Mouse (Mus musculus) myocyte (in vitro differentiated cells): Measurements from ENCODE around the gene Golt1a. TPM values are rescaled to one million over a fixed set of nuclear protein-coding genes. Genes with fewer than 3 reads are reported as not detected.
A peak's percentile ranks its signal among the peaks of the same experiment; 100 is the strongest.

Experiments used
- H3K27me3 ChIP-seq: one replicate; pipeline ENCODE4 v1.6.1; 2011; ENCODE audit not compliant: control insufficient read depth, insufficient read depth, insufficient read length
- H3K36me3 ChIP-seq: one replicate; pipeline ENCODE4 v1.6.1; 2011; ENCODE audit not compliant: control insufficient read depth, insufficient read depth
- H3K4me2 ChIP-seq: one replicate; pipeline ENCODE4 v1.6.1; 2011; ENCODE audit warnings: low read depth, control low read depth
- H3K4me3 ChIP-seq: one replicate; pipeline ENCODE4 v1.5.1; 2011; ENCODE audit warnings: mild to moderate bottlenecking, control low read depth, moderate library complexity
- H3K79me2 ChIP-seq: one replicate; pipeline ENCODE4 v1.6.1; 2011; ENCODE audit not compliant: control insufficient read depth, insufficient read depth
- H3ac ChIP-seq: one replicate; pipeline ENCODE4 v1.6.1; 2011; ENCODE audit not compliant: control insufficient read depth, insufficient read length
- CEBPB ChIP-seq: IDR thresholded peaks from 2 replicates; pipeline ENCODE4 v1.6.1; 2011; ENCODE audit warnings: mild to moderate bottlenecking, moderate library complexity; ENCODE audit not compliant: poor library complexity, insufficient read depth, severe bottlenecking
- E2F4 ChIP-seq: IDR thresholded peaks from one replicate; pipeline ENCODE4 v1.6.1; 2011; ENCODE audit warnings: mild to moderate bottlenecking, control low read depth, moderate library complexity; ENCODE audit not compliant: insufficient read depth
- MAX ChIP-seq: IDR thresholded peaks from one replicate; pipeline ENCODE4 v1.6.1; 2011; ENCODE audit warnings: low read depth, mild to moderate bottlenecking, control low read depth
- MYOD1 ChIP-seq, 3 experiments: IDR thresholded peaks; one replicate each; pipeline ENCODE4 v1.6.1; 2011; ENCODE audit warnings: control low read depth in 2 of 3, low read depth in 2 of 3, mild to moderate bottlenecking in 2 of 3, moderate library complexity in 1 of 3; ENCODE audit not compliant: insufficient read length in 2 of 3, control insufficient read depth in 1 of 3
- MYOG ChIP-seq, 3 experiments: IDR thresholded peaks; one replicate each; pipeline ENCODE4 v1.6.1; 2011; ENCODE audit warnings: control low read depth in 2 of 3, low read depth in 2 of 3, mild to moderate bottlenecking in 2 of 3; ENCODE audit not compliant: insufficient read length in 2 of 3, control insufficient read depth in 1 of 3, insufficient read depth in 1 of 3
- POLR2A ChIP-seq: IDR thresholded peaks from one replicate; pipeline ENCODE4 v1.6.1; 2011; ENCODE audit warnings: low read depth, mild to moderate bottlenecking, control low read depth, moderate library complexity; ENCODE audit not compliant: insufficient read length
- POLR2AphosphoS2 ChIP-seq: IDR thresholded peaks from one replicate; pipeline ENCODE4 v1.6.1; 2011; ENCODE audit warnings: low read depth, control low read depth; ENCODE audit not compliant: insufficient read length
- REST ChIP-seq: IDR thresholded peaks from one replicate; pipeline ENCODE4 v1.6.1; 2011; ENCODE audit warnings: mild to moderate bottlenecking, control low read depth, moderate library complexity; ENCODE audit not compliant: insufficient read depth, insufficient read length
- SRF ChIP-seq: IDR thresholded peaks from one replicate; pipeline ENCODE4 v1.6.1; 2011; ENCODE audit warnings: low read depth; ENCODE audit not compliant: control insufficient read depth, insufficient read length
- TCF12 ChIP-seq: IDR thresholded peaks from one replicate; pipeline ENCODE4 v1.6.1; 2011; ENCODE audit warnings: mild to moderate bottlenecking, control low read depth; ENCODE audit not compliant: poor library complexity, insufficient read depth, severe bottlenecking
- TCF3 ChIP-seq: IDR thresholded peaks from one replicate; pipeline ENCODE4 v1.6.1; 2011; ENCODE audit warnings: low read depth, control low read depth; ENCODE audit not compliant: insufficient read length
- USF1 ChIP-seq: IDR thresholded peaks from one replicate; pipeline ENCODE4 v1.6.1; 2011; ENCODE audit warnings: low read depth, mild to moderate bottlenecking, control low read depth, moderate library complexity
- polyA plus RNA-seq: library from polyadenylated mRNA; unstranded; fragments of >200 nt; fragmentation: generic; extraction: Trizol; gene quantifications from one replicate; pipeline ENCODE4 v1.2.1, GENCODE M21; 2012; ENCODE audit warnings: missing spikeins

The Golt1a gene
- polyA plus RNA-seq, 1 experiment: not detected

DNA sequence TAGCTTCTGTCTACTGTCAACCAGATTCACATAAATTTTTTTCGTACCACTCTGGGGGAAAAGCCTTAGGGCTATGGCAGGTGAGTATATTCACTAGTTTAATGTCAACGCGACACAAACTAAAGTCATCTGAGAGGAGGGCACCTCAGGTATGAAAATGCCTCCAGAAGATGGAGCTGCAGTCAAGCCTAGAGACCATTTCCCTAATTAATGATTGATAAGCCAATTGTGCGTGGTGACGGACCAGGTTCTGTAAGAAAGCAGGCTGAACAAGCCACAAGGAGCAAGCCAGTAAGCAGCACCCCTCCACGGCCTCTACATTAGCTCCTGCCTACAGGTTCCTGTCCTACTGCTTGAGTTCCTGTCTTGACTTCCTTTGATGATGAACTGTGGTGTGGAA is 51.4 kb downstream of the Golt1a start:
- Histone ChIP-seq H3ac (no peak overlapping the region), H3K4me3 (no peak overlapping the region), H3K36me3 (no peaks in the 10 kb centered on the region), H3K79me2 (no peaks in the 10 kb centered on the region), H3K27me3 (peaks cover 81% of the 10 kb centered on the region), H3K4me2 (no peak overlapping the region)
- TF ChIP-seq SRF (no peak), USF1 (no peak), POLR2A (no peak), TCF12 (no peak), CEBPB (no peak), REST (no peak), E2F4 (no peak), MYOG (IDR thresholded peaks at IDR 0.05; ENCODE audit: control insufficient read depth in 1 of 3, insufficient read depth in 1 of 3, insufficient read length in 2 of 3, low read depth in 2 of 3) (no peak), TCF3 (no peak), MYOD1 (IDR thresholded peaks at IDR 0.05; ENCODE audit: control insufficient read depth in 1 of 3, insufficient read length in 2 of 3, low read depth in 2 of 3) (no peak), MAX (no peak), POLR2AphosphoS2 (no peak)

GRCm38 (mm10) chr1:133362103-133362502 is 52.5 kb downstream of the Golt1a start:
- no peaks in the 10 kb centered on the region for H3K79me2 ChIP-seq
- H3K27me3 ChIP-seq: peaks cover 81% of the 10 kb centered on the region
- H3ac ChIP-seq: no peak overlapping the region
- H3K36me3 ChIP-seq: no peaks in the 10 kb centered on the region
- H3K4me3 ChIP-seq: no peak overlapping the region
- no peak overlapping the region for H3K4me2 ChIP-seq
- TF ChIP-seq E2F4: no peak
- no peak for TF ChIP-seq POLR2AphosphoS2
- no peak for TF ChIP-seq CEBPB
- TF ChIP-seq MYOD1 (IDR thresholded peaks at IDR 0.05; ENCODE audit: control insufficient read depth in 1 of 3, insufficient read length in 2 of 3, low read depth in 2 of 3): no peak
- no peak for TF ChIP-seq USF1

- peak within 1 kb of the TSS; percentile 30 for H3K4me2 ChIP-seq
- no peaks in the 10 kb centered on the region for H3K79me2 ChIP-seq
- peaks cover 81% of the 10 kb centered on the region for H3K27me3 ChIP-seq
- no peak within 1 kb of the TSS for H3K4me3 ChIP-seq
- TF ChIP-seq TCF12 (no peak), USF1 (no peak), REST (no peak)
- no peaks in the 10 kb centered on the region for H3K36me3 ChIP-seq
- no peak within 1 kb of the TSS for H3ac ChIP-seq
Measured at GRCm38 (mm10) chr1:133363276-133364021, 53.8 kb downstream of the Golt1a start, which contains the start of gene Etnk2. Gene Etnk2 (plus strand): TSS chr1:133363572.

DNA sequence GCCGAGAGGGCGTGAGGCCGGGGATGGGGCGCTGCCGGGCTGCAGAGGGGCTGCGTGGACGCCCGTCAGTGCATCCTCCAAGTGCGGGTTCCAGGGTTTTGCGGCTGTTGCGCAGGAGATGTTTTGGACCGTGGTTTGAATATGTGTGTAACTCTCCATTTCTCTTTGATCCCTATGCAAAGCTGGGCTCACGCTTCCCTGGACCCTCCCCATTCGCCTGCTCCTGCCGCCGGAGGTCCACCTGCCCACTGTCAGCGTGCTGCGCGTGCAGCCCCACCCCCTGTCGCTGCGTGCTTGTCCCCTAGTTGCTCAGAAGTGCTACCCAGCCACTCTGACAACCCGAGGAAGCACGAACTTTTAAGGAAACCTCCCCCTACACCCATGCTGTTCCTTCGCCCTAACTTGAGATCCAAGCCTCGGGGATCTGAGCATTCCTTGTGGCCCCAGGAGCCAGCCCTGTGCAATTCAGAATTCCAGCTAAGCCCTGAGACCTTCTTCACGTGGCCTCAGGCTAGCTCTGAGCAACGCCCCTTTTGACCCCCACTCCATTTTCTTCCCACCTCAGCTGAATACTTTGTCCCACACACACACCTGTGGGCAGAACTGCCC is 54.5 kb downstream of the Golt1a start:
- H3K36me3 ChIP-seq: no peaks in the 10 kb centered on the region
- TF ChIP-seq POLR2A (no peak), MAX (no peak), CEBPB (no peak), E2F4 (no peak), USF1 (no peak), MYOG (IDR thresholded peaks at IDR 0.05; ENCODE audit: control insufficient read depth in 1 of 3, insufficient read depth in 1 of 3, insufficient read length in 2 of 3, low read depth in 2 of 3) (no peak), TCF12 (no peak), SRF (no peak)
- H3K4me3 ChIP-seq: no peak overlapping the region
- no peak overlapping the region for H3ac ChIP-seq
- peaks cover 81% of the 10 kb centered on the region for H3K27me3 ChIP-seq
- H3K4me2 ChIP-seq: no peak overlapping the region
- H3K79me2 ChIP-seq: no peaks in the 10 kb centered on the region

DNA sequence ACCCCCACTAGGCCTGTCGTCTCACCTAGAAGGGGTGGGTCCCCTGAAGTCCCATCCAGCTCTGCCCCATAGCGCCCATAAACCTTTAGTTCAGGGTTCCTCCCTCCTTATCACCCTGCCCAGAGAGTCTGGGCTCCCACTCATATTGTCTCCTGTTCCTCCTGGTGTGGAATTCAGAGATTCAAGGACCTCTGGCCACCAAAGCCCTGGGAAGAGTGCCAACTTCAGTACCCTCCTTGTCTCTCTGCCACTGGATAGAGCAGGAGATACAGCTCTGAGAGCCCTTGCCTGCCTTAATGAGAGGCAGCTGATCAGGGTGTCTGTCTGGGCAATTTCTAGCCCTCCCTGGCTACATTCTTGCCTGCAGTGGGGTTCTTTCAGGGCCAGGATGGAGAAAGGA is 55.3 kb downstream of the Golt1a start:
- Histone ChIP-seq H3K4me3 (no peak overlapping the region), H3K36me3 (no peaks in the 10 kb centered on the region), H3ac (no peak overlapping the region), H3K79me2 (no peaks in the 10 kb centered on the region), H3K4me2 (no peak overlapping the region), H3K27me3 (peaks cover 81% of the 10 kb centered on the region)
- no peak for TF ChIP-seq SRF
- no peak for TF ChIP-seq TCF12
- no peak for TF ChIP-seq CEBPB
- no peak for TF ChIP-seq MAX
- TF ChIP-seq REST: no peak
- no peak for TF ChIP-seq USF1
- no peak for TF ChIP-seq E2F4
- no peak for TF ChIP-seq TCF3
- TF ChIP-seq MYOD1 (IDR thresholded peaks at IDR 0.05; ENCODE audit: control insufficient read depth in 1 of 3, insufficient read length in 2 of 3, low read depth in 2 of 3): no peak
